Comparison of ENCODE assay signal across 33 mouse cellular contexts in genomic region chr7:135517191-135517590, GRCm38 (mm10). TPM values are rescaled to one million over a fixed set of nuclear protein-coding genes. Genes with fewer than 3 reads are reported as not detected.
DNase-seq lines count a peak whose midpoint lies in the region; ATAC-seq and TF ChIP-seq lines count a peak whose summit lies in the region.
"Had no signal": no experiment of that assay in that cellular context is flagged by ENCODE, and none has a peak within 500 bp of the region (broad histone marks: within the 10 kb centered on the region; RNA-seq: fewer than 3 reads in every experiment).

No protein-coding gene starts in this region.

- H3K9me3 ChIP-seq in CH12.LX (replicated peaks; ENCODE audit: low read length): no peaks in the 10 kb centered on the region
- H3K9me3 ChIP-seq in midbrain, embryonic 11.5 days (ENCODE audit: control insufficient read depth, low read length): no peaks in the 10 kb centered on the region
- H3K9me3 ChIP-seq: embryonic facial prominence, embryonic 15.5 days; forebrain, embryonic 15.5 days; hindbrain, embryonic 13.5 days; limb, embryonic 13.5 days; liver, embryonic 12.5 days; neural tube, embryonic 12.5 days had no signal

- TF ChIP-seq RAD21 in CH12.LX (IDR thresholded peaks at IDR 0.05; ENCODE audit: low read depth, low read length): no peak; the same call in 1 of the 2 replicates

- no peak overlapping the region for H3K27ac ChIP-seq in thymus, adult 2 months (ENCODE audit: control insufficient read depth, insufficient read depth, low read length)
- no peak overlapping the region for H3K27ac ChIP-seq in CH12.LX (ENCODE audit: insufficient read depth, low read depth)
- H3K27ac ChIP-seq in midbrain, embryonic 11.5 days (ENCODE audit: low read depth, low read length): no peak overlapping the region
- H3K27ac ChIP-seq: embryonic facial prominence, embryonic 15.5 days; forebrain, embryonic 15.5 days; hindbrain, embryonic 13.5 days; limb, embryonic 13.5 days; liver, embryonic 12.5 days; neural tube, embryonic 12.5 days had no signal

- peak; percentile 41 for DNase-seq in thymus, postnatal 14 days
- DNase-seq in thymus, adult 2 months: no peak
- DNase-seq in CH12.LX (ENCODE audit: extremely low read depth): peak; percentile 77
- DNase-seq in induced T-regulatory cell, adult 2 months (ENCODE audit: low read depth): peak; percentile 61
- DNase-seq in midbrain, embryonic 11.5 days (ENCODE audit: low spot score, missing footprints): no peak
- no peak for DNase-seq in ovary, postnatal 14 days (ENCODE audit: low spot score)
- DNase-seq in cerebellum, postnatal 14 days: no peak
- DNase-seq: adrenal gland, postnatal 10 days; cerebellum, adult 18-20 months; cerebellum, postnatal 36 days; heart, adult 18-20 months; heart, postnatal 36 days; kidney, postnatal 36 days; lung, adult 18-20 months; midbrain, embryonic 14.5 days; retina, postnatal 1 day; right cerebral cortex, postnatal 25 days; spleen, adult 18-20 months had no signal

- H3K36me3 ChIP-seq in thymus, adult 2 months (ENCODE audit: control insufficient read depth, insufficient read depth, low read length): no peaks in the 10 kb centered on the region
- H3K36me3 ChIP-seq in CH12.LX (replicated peaks in 1 of 2; ENCODE audit: control insufficient read depth in 1 of 2, insufficient read depth in 1 of 2, low read length in 1 of 2): no peaks in the 10 kb centered on the region
- H3K36me3 ChIP-seq in midbrain, embryonic 11.5 days (ENCODE audit: control insufficient read depth, insufficient read depth, low read length): no peaks in the 10 kb centered on the region
- H3K36me3 ChIP-seq: embryonic facial prominence, embryonic 15.5 days; forebrain, embryonic 15.5 days; hindbrain, embryonic 13.5 days; limb, embryonic 13.5 days; liver, embryonic 12.5 days; neural tube, embryonic 12.5 days had no signal

- no peaks in the 10 kb centered on the region for H3K27me3 ChIP-seq in thymus, adult 2 months (ENCODE audit: control insufficient read depth, insufficient read depth, low read length)
- no peaks in the 10 kb centered on the region for H3K27me3 ChIP-seq in CH12.LX (replicated peaks)
- H3K27me3 ChIP-seq in midbrain, embryonic 11.5 days (ENCODE audit: control insufficient read depth, insufficient read depth, low read length): no peaks in the 10 kb centered on the region
- H3K27me3 ChIP-seq: embryonic facial prominence, embryonic 15.5 days; forebrain, embryonic 15.5 days; hindbrain, embryonic 13.5 days; limb, embryonic 13.5 days; neural tube, embryonic 12.5 days; Patski had no signal

- peaks cover 13% of the 10 kb centered on the region for H3K4me1 ChIP-seq in thymus, adult 2 months (replicated peaks; ENCODE audit: control insufficient read depth, insufficient read depth, low read length)
- H3K4me1 ChIP-seq in CH12.LX (ENCODE audit: control insufficient read depth in 1 of 2, insufficient read depth in 2 of 2): peaks cover 18 to 61% of the 10 kb centered on the region in 2 experiments
- peaks cover 6% of the 10 kb centered on the region for H3K4me1 ChIP-seq in midbrain, embryonic 11.5 days (ENCODE audit: control insufficient read depth, insufficient read depth, low read length)
- H3K4me1 ChIP-seq: embryonic facial prominence, embryonic 15.5 days; forebrain, embryonic 15.5 days; liver, embryonic 12.5 days had no signal

- in situ Hi-C loops in CH12.LX (cut with MboI; ENCODE audit: low pct_ligation_motif_present, low pct_unique_long_range_greater_than_20kb, low sequenced_read_pairs): no loop called here

- WGBS in thymus, adult 2 months: 6% methylated on average over 4 of the region's 4 CpGs
- 74% methylated on average over 4 of the region's 4 CpGs for WGBS in midbrain, embryonic 11.5 days

- dilution Hi-C loops in CH12.LX (cut with MboI; ENCODE audit: extremely low pct_ligation_motif_present, extremely low pct_unique_long_range_greater_than_20kb, low sequenced_read_pairs): no loop called here

- H3K79me2 ChIP-seq in CH12.LX (replicated peaks; ENCODE audit: control insufficient read depth, extremely low read depth, insufficient read depth, poor library complexity, severe bottlenecking): no peaks in the 10 kb centered on the region

- ATAC-seq in midbrain, embryonic 11.5 days (ENCODE audit: low FRiP score): no peak
- ATAC-seq: forebrain, embryonic 15.5 days; intestine, embryonic 16.5 days; liver, embryonic 12.5 days; Patski had no signal

- TF ChIP-seq CTCF in thymus, adult 2 months (IDR thresholded peaks at IDR 0.05; ENCODE audit: borderline replicate concordance, control insufficient read depth, extremely low read depth, insufficient read depth, low read length, poor library complexity): no peak
- no peak for TF ChIP-seq CTCF in CH12.LX (conservative IDR thresholded peaks at IDR 0.05 in 1 of 2, IDR thresholded peaks at IDR 0.05 in 1 of 2; ENCODE audit: low read depth in 2 of 2, low read length in 2 of 2)

- no peak for TF ChIP-seq POLR2A in thymus, adult 2 months (IDR thresholded peaks at IDR 0.05; ENCODE audit: control insufficient read depth, extremely low read depth, insufficient read depth, low read length, poor library complexity)
- no peak for TF ChIP-seq POLR2A in CH12.LX (IDR thresholded peaks at IDR 0.05; ENCODE audit: low read depth, low read length)

- TF ChIP-seq EP300 in CH12.LX (IDR thresholded peaks at IDR 0.05; ENCODE audit: low read length): peak; percentile 80

- H3K9ac ChIP-seq in CH12.LX (ENCODE audit: insufficient read depth, low read depth): no peak overlapping the region
- no peak overlapping the region for H3K9ac ChIP-seq in midbrain, embryonic 11.5 days (ENCODE audit: low read length)
- H3K9ac ChIP-seq: embryonic facial prominence, embryonic 15.5 days; forebrain, embryonic 15.5 days; hindbrain, embryonic 13.5 days; limb, embryonic 13.5 days; liver, embryonic 12.5 days; neural tube, embryonic 12.5 days had no signal

- peak overlapping the region; percentile 47; the same call in 1 of the 2 replicates for H3K4me2 ChIP-seq in CH12.LX (ENCODE audit: insufficient read depth, low read depth, poor library complexity, severe bottlenecking)
- no peak overlapping the region for H3K4me2 ChIP-seq in midbrain, embryonic 11.5 days
- H3K4me2 ChIP-seq: embryonic facial prominence, embryonic 15.5 days; forebrain, embryonic 15.5 days; hindbrain, embryonic 13.5 days; limb, embryonic 13.5 days; liver, embryonic 12.5 days; neural tube, embryonic 12.5 days had no signal

- H3K4me3 ChIP-seq in thymus, adult 2 months (ENCODE audit: control insufficient read depth, insufficient read depth, low read length): no peak overlapping the region
- no peak overlapping the region for H3K4me3 ChIP-seq in CH12.LX (replicated peaks in 1 of 3; ENCODE audit: low read depth in 2 of 3, low read length in 2 of 3, poor library complexity in 1 of 3)
- H3K4me3 ChIP-seq in midbrain, embryonic 11.5 days (ENCODE audit: low read depth, low read length): no peak overlapping the region
- H3K4me3 ChIP-seq: embryonic facial prominence, embryonic 15.5 days; forebrain, embryonic 15.5 days; hindbrain, embryonic 13.5 days; limb, embryonic 13.5 days; liver, embryonic 12.5 days; megakaryocyte, embryonic 14.5 days; neural tube, embryonic 12.5 days had no signal

TF ChIP-seq in CH12.LX, 34 proteins besides CTCF, POLR2A, EP300 and RAD21:
- peak; percentile 59; the same call in 1 of the 2 replicates for TF ChIP-seq ETS1 (conservative IDR thresholded peaks at IDR 0.05; ENCODE audit: low read depth, low read length)
- peak; percentile 47; the same call in 1 of the 2 replicates for TF ChIP-seq MEF2A (IDR thresholded peaks at IDR 0.05; ENCODE audit: borderline replicate concordance, low read depth, low read length)
- peak; percentile 61; the same call in 1 of the 2 replicates for TF ChIP-seq CHD2 (IDR thresholded peaks at IDR 0.05; ENCODE audit: low read length)
- no peak for TF ChIP-seq GABPA (IDR thresholded peaks at IDR 0.05; ENCODE audit: insufficient replicate concordance, low read depth, low read length)
- 0 out of 2 replicates have a peak, but pooled peaks have one; percentile 23 for TF ChIP-seq BHLHE40 (IDR thresholded peaks at IDR 0.05; ENCODE audit: low read depth, low read length)
- no peak for TF ChIP-seq ZMIZ1 (IDR thresholded peaks at IDR 0.05; ENCODE audit: low read depth, low read length)

RNA-seq across cellular contexts. Expression of gene Clrn3, which starts 11.3 kb away (rescaled TPM):
- polyA plus RNA-seq in thymus, adult 2 months (2012; rRNA removed): 0.34 and 0.58 TPM in 2 replicates
- not detected in 2 replicates for total RNA-seq in CH12.LX (2012; rRNA removed)
- not detected in 2 replicates for total RNA-seq in CH12.LX (2014; rRNA removed)
- not detected in 2 replicates for polyA plus RNA-seq in CH12.LX (2012; ENCODE audit: insufficient read length, low read depth)
- polyA plus RNA-seq in midbrain, embryonic 11.5 days (2014; fragmentation: Nextera tagmentation; extraction: Ambion mirVana): not detected in 2 replicates
- total RNA-seq: adrenal gland, postnatal 10 days; ES-E14; gastrocnemius, adult 8-10 months; heart, adult 18-20 months; heart, postnatal 36 days; left cerebral cortex, postnatal 25 days had no signal
- polyA plus RNA-seq: C2C12; embryonic facial prominence, embryonic 15.5 days; forebrain, embryonic 15.5 days; heart, embryonic 14.5 days; limb, embryonic 13.5 days; liver, embryonic 12.5 days; midbrain, embryonic 14.5 days; neural tube, embryonic 12.5 days; Patski; urinary bladder, adult 2 months had no signal

RNA-seq across cellular contexts. Expression of gene Ptpre, which starts 20.1 kb away (rescaled TPM):
- polyA plus RNA-seq in thymus, adult 2 months (2012; rRNA removed): 19.7 and 19.9 TPM in 2 replicates
- 5.3 and 6.9 TPM in 2 replicates for total RNA-seq in CH12.LX (2012; rRNA removed)
- 2.3 and 2.4 TPM in 2 replicates for total RNA-seq in CH12.LX (2014; rRNA removed)
- 3.2 and 3.7 TPM in 2 replicates for polyA plus RNA-seq in CH12.LX (2012; ENCODE audit: insufficient read length, low read depth)
- 0.48 and 0.53 TPM in 2 replicates for polyA plus RNA-seq in midbrain, embryonic 11.5 days (2014; fragmentation: Nextera tagmentation; extraction: Ambion mirVana)

Comparison
In these comparisons a context has a peak if more than half of its experiments do, and no peak if none do; other contexts are left out.
1. DNase-seq: peak in thymus, postnatal 14 days (single experiment), CH12.LX (single experiment) and induced T-regulatory cell, adult 2 months (single experiment); none in thymus, adult 2 months (single experiment), midbrain, embryonic 11.5 days (single experiment), ovary, postnatal 14 days (single experiment) and cerebellum, postnatal 14 days (0 of 2).